Mouse (Mus musculus): ENCODE measurements around the gene Zbtb3. TPM values are rescaled to one million over a fixed set of nuclear protein-coding genes. Genes with fewer than 3 reads are reported as not detected.
A peak's percentile ranks its signal among the peaks of the same experiment; 100 is the strongest.
"Not testable (repeated sequence)": the region's sequence is repeated elsewhere in the genome, so short reads cannot be mapped to it uniquely, and the experiment has no call there.

Gene Zbtb3
- polyA plus RNA-seq, 1 experiment = 2.4 TPM

DNA sequence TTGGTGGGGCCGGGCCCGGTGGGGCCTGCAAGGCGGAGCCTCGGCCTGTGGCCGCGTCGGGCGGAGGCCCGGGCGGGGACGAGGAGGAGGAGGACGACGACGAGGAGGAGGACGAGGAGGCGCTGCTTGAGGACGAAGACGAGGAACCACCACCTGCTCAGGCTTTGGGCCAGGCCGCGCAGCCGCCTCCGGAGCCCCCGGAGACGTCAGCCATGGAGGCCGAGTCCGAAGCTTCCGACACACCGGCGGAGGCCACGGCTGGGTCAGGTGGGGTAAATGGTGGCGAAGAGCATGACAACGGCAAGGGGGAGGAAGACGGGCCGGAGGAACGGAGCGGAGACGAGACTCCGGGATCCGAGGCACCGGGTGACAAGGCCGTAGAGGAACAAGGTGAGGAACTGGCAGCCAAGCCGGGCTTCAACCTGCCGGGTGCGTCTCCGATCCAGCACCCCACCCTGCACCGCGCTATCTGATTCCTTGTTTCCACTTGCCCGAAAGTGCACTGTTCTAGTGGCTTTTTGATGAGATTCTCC, 18.1 kb downstream of the Zbtb3 start:
- TF ChIP-seq CTCF (IDR thresholded peaks at IDR 0.05; ENCODE audit: low read depth, low read length) = no peak
- TF ChIP-seq POLR2A (IDR thresholded peaks at IDR 0.05; ENCODE audit: borderline replicate concordance, low read depth, low read length) = no peak

DNA sequence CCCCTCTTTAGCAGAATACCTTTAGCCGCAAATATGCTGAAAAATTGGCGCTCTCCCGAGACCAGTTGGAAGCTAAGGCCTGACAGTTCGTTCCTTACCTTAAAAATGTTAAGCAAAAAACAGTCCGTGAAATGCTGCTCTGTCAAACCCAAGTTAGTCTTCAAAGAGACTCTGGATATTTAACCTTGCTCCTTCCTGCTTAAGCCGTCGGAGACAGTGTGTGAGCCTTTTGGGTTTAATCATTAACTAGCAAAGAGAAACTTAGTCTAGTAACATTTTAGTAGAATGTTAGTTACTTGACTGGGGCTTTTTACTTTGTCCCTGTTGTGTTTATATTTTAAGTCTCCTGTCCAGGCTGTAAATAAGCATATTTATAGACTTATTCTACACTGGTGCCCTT, 18.8 kb downstream of the Zbtb3 start:
- Histone ChIP-seq H3K27ac (ENCODE audit: insufficient read depth, low read depth, low read length) (peak overlapping the region; percentile 96; the same call in 1 of the 2 replicates), H3K4me3 (ENCODE audit: insufficient read depth, low read length) (peak overlapping the region; percentile 83), H3K4me1 (ENCODE audit: control insufficient read depth, insufficient read depth, low read length) (peaks cover 19% of the 10 kb centered on the region)
- TF ChIP-seq POLR2A (IDR thresholded peaks at IDR 0.05; ENCODE audit: borderline replicate concordance, low read depth, low read length) (no peak), CTCF (IDR thresholded peaks at IDR 0.05; ENCODE audit: low read depth, low read length) (no peak)

More for the DNA sequence above, 18.1 kb downstream of the Zbtb3 start:
- peaks cover 21% of the 10 kb centered on the region for H3K4me1 ChIP-seq (ENCODE audit: control insufficient read depth, insufficient read depth, low read length)
- H3K27ac ChIP-seq (ENCODE audit: insufficient read depth, low read depth, low read length) = peak overlapping the region; percentile 96
- H3K4me3 ChIP-seq (ENCODE audit: insufficient read depth, low read length) = peak overlapping the region; percentile 83

DNA sequence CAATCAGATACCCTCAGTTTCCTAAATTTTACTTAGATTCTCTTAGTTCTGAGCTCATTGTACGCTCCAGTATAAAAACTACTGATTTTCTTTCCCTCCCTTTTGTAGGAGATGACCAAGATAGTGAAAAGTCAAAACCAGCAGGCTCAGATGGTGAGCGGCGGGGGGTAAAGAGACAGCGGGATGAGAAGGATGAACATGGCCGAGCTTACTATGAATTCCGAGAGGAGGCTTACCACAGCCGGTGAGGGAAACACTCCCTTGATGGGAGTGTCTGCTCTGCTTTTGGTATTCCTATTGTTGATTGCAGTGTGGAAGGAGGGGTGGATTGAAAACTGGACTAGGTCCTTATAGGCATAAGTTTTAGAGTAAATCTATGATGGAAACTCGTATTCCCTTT, 20.3 kb downstream of the Zbtb3 start:
- H3K4me3 ChIP-seq (ENCODE audit: insufficient read depth, low read length) = no peak overlapping the region
- TF ChIP-seq POLR2A (IDR thresholded peaks at IDR 0.05; ENCODE audit: borderline replicate concordance, low read depth, low read length) (no peak), CTCF (IDR thresholded peaks at IDR 0.05; ENCODE audit: low read depth, low read length) (no peak)
- H3K27ac ChIP-seq (ENCODE audit: insufficient read depth, low read depth, low read length) = no peak overlapping the region
- H3K4me1 ChIP-seq (ENCODE audit: control insufficient read depth, insufficient read depth, low read length) = peaks cover 12% of the 10 kb centered on the region

DNA sequence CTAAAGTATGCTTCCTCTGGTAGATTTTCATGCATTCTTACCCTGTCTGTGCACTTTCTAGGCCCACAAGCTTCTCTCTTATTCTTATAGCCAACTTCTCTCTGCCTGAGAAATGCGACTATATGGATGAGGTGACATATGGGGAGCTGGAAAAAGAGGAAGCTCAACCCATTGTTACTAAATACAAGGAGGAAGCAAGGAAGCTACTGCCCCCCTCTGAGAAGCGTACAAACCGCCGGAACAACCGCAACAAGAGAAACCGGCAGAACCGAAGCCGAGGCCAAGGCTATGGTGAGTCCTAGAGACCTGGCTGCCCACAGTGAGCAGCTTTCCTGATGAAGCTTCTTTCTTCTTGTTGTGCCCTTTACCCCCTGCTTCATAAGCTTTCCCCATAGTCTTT, 27.3 kb downstream of the Zbtb3 start, which contains the start of gene AC129217.1:
Gene AC129217.1, plus strand, starts transcription at position 114 of the 400 bp plus-strand sequence.
- peak within 1 kb of the TSS; percentile 14 for H3K4me3 ChIP-seq (ENCODE audit: insufficient read depth, low read length)
- peak within 1 kb of the TSS; percentile 65 for H3K27ac ChIP-seq (ENCODE audit: insufficient read depth, low read depth, low read length)
- H3K4me1 ChIP-seq (ENCODE audit: control insufficient read depth, insufficient read depth, low read length) = peaks cover 38% of the 10 kb centered on the region
- TF ChIP-seq CTCF (IDR thresholded peaks at IDR 0.05; ENCODE audit: low read depth, low read length) = no peak
- no peak for TF ChIP-seq POLR2A (IDR thresholded peaks at IDR 0.05; ENCODE audit: borderline replicate concordance, low read depth, low read length)

DNA sequence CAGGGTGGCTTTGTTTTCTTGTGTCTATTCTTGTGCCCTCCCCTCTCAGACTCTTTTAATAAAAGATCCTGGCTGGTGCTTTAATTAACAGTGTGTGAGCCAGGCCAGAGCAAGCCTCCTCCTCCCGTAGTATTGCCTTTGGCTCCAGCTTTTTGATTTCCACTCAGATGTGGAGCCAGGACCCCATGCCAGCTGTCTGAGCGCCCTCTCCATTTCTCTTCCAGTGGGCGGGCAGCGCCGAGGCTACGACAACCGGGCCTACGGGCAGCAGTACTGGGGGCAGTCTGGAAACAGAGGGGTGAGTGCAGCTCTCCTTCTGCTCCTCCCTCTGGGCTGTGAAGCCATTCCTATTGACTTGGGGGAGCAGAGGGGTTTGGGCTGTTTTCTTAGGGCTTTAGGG, 28.3 kb downstream of the Zbtb3 start:
- Histone ChIP-seq H3K4me3 (ENCODE audit: insufficient read depth, low read length) (no peak overlapping the region), H3K27ac (ENCODE audit: insufficient read depth, low read depth, low read length) (no peak overlapping the region), H3K4me1 (ENCODE audit: control insufficient read depth, insufficient read depth, low read length) (peaks cover 33% of the 10 kb centered on the region)
- TF ChIP-seq CTCF (IDR thresholded peaks at IDR 0.05; ENCODE audit: low read depth, low read length) = no peak
- TF ChIP-seq POLR2A (IDR thresholded peaks at IDR 0.05; ENCODE audit: borderline replicate concordance, low read depth, low read length) = no peak

DNA sequence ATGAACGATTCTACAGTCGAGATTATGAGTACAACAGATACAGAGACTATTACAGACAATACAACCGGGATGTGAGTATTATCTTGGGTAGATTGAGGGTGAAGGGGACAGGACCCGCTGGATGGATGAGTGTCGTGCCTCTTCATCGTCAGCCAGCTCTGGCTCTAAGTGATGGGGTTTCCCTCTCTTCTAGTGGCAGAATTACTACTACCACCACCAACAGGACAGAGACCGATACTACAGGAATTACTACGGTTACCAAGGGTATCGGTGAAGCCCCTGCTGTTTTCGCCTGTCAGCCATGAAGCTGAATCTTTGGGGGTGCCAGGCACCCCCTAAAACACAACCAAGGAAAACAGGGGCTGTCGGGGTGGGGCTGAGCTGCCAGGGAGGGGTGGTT, 28.9 kb downstream of the Zbtb3 start:
- TF ChIP-seq CTCF (IDR thresholded peaks at IDR 0.05; ENCODE audit: low read depth, low read length) = no peak
- no peak for TF ChIP-seq POLR2A (IDR thresholded peaks at IDR 0.05; ENCODE audit: borderline replicate concordance, low read depth, low read length)
- no peak overlapping the region for H3K27ac ChIP-seq (ENCODE audit: insufficient read depth, low read depth, low read length)
- H3K4me3 ChIP-seq (ENCODE audit: insufficient read depth, low read length) = no peak overlapping the region
- peaks cover 33% of the 10 kb centered on the region for H3K4me1 ChIP-seq (ENCODE audit: control insufficient read depth, insufficient read depth, low read length)

DNA sequence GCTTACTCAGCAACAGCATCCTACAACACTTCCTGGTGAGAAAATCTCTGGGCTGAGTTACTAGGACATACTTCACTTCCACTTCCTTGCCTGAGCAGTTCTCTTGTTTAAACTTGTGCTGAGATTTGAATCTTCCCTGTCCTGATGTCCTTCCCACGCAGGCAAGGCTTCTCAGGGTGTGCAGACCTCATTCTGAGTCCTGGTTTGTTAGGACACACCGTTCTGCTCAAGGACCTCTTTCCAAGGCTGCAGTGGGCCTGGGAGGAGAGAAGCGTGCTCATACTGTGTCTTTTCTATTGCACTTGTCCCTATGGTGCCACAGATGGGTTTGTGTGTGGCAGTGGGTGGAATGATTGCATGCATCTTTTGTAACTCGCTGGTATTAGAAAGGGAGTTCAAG, 30.6 kb downstream of the Zbtb3 start:
- peaks cover 38% of the 10 kb centered on the region for H3K4me1 ChIP-seq (ENCODE audit: control insufficient read depth, insufficient read depth, low read length)
- TF ChIP-seq CTCF (IDR thresholded peaks at IDR 0.05; ENCODE audit: low read depth, low read length) = no peak
- TF ChIP-seq POLR2A (IDR thresholded peaks at IDR 0.05; ENCODE audit: borderline replicate concordance, low read depth, low read length) = no peak
- 0 out of 2 replicates have a peak overlapping the region, but pooled peaks have one; percentile 3 for H3K27ac ChIP-seq (ENCODE audit: insufficient read depth, low read depth, low read length)
- H3K4me3 ChIP-seq (ENCODE audit: insufficient read depth, low read length) = no peak overlapping the region

DNA sequence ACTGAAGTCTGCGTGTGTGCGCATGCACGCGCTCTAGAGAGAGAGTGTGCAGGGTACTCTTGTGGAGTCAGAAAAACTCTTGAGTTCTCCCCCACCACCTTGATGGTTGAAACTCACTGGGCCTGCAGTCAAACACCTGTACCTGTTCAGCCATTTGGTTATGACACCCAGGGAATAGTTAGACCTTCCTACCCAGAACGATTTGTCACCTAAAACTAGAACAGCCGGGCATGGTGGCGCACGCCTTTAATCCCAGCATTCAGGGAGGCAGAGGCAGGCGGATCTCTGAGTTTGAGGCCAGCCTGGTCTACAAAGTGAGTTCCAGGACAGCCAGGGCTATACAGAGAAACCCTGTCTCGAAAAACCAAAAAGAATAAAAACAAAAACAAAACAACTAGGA, 34.0 kb downstream of the Zbtb3 start:
- H3K4me3 ChIP-seq (ENCODE audit: insufficient read depth, low read length); H3K27ac ChIP-seq (ENCODE audit: insufficient read depth, low read depth, low read length): not testable (repeated sequence)
- H3K4me1 ChIP-seq (ENCODE audit: control insufficient read depth, insufficient read depth, low read length) = peaks cover 32% of the 10 kb centered on the region

DNA sequence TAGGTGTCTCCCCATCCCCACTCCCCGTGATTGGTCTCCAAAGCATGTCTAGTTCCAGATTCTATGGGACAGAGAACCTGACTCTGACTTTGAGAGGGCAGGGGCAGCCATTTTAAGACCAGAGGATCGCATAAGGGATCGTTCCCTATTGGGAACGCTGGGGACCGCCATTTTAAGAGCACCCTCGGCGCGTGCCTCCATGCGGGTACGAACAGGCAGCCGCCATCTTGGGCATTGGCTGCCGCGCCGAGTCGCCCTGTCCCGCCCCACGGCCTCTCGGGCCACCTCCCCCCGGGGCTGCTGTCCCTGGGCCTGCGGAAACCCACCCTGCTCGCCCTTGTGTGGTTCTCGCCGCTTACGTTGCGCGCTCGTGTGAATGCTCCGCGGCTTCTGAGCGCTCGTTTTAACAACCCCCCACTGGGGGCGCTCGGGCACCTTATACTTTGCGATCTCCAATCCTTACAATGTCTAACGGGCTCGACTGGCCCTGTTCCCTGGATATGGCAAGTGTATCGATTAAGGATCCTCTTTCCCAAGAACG, 35.0 kb downstream of the Zbtb3 start, which contains the start of gene Bscl2:
Gene Bscl2, plus strand, starts transcription at position 217 of the 541 bp plus-strand sequence.
- peak within 1 kb of the TSS; percentile 66 for H3K4me3 ChIP-seq (ENCODE audit: insufficient read depth, low read length)
- peak within 1 kb of the TSS; percentile 77 for H3K27ac ChIP-seq (ENCODE audit: insufficient read depth, low read depth, low read length)
- TF ChIP-seq POLR2A (IDR thresholded peaks at IDR 0.05; ENCODE audit: borderline replicate concordance, low read depth, low read length) (no peak), CTCF (IDR thresholded peaks at IDR 0.05; ENCODE audit: low read depth, low read length) (peak; percentile 47)
- H3K4me1 ChIP-seq (ENCODE audit: control insufficient read depth, insufficient read depth, low read length) = peaks cover 38% of the 10 kb centered on the region

DNA sequence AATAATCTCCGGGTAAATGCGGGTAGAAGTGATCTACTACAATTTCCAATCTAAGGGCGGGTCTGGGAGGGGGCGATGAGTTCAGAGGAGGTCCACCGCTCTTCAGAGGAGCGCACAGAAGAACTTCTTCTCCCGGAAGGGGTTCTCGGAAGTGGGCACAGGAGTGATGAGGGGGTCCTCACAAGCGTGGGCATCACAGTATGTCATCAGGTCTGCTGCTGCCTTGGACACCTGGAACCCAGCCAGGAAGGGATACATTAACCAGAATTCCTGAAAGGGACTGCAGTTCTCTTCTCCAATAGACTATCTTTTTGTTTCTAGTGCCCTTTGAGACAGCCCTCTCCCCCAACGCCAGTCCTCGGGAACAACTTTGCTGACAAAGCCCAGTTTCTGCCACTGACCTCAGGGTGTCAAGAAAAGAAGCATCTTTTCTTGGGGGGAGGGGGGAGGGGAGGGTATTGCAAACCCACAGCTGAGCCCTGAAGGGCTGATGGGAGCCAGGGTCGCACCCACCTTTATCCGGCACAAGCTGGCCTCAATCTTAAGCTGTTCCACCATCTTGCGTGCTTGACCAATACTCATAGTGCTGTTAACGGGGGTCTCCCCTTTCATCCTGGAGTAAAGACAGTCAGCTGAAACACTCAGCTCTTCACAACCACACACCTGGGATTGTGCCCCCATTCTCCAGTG, 35.8 kb downstream of the Zbtb3 start:
- no peak for TF ChIP-seq POLR2A (IDR thresholded peaks at IDR 0.05; ENCODE audit: borderline replicate concordance, low read depth, low read length)
- no peak for TF ChIP-seq CTCF (IDR thresholded peaks at IDR 0.05; ENCODE audit: low read depth, low read length)
- Histone ChIP-seq H3K27ac (ENCODE audit: insufficient read depth, low read depth, low read length) (no peak overlapping the region), H3K4me3 (ENCODE audit: insufficient read depth, low read length) (peak overlapping the region; percentile 66), H3K4me1 (ENCODE audit: control insufficient read depth, insufficient read depth, low read length) (peaks cover 37% of the 10 kb centered on the region)

All from bone marrow macrophage, adult 2 months (primary cell).